Mouse (Mus musculus): ENCODE measurements around the gene Mb21d2.

The Mb21d2 gene

GRCm38 (mm10) chr16:28902620-28903565 lies 26.6 kb downstream of the Mb21d2 start:
- DNase-seq (ENCODE audit: low read depth, low spot score) = no peak

DNA sequence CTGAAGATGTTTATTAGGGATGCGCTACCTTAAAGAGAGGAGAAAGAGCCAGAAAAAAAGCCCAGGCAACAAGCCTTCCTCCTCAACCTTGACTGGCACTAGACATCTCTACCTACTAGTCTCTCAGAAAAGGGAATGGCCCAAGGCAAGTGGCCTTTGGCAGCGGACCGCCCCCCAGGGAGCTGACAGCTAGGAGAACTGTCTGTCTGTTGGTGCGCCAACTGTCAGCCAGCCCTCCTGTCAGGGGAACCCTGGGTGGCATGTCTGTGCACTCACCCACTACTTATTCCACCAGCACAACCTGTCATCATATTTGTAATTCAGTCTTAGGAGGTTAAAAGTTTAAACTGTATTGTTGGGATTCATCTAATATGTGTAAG lies 30.3 kb downstream of the Mb21d2 start:
- DNase-seq (ENCODE audit: low read depth, low spot score) = no peak

DNA sequence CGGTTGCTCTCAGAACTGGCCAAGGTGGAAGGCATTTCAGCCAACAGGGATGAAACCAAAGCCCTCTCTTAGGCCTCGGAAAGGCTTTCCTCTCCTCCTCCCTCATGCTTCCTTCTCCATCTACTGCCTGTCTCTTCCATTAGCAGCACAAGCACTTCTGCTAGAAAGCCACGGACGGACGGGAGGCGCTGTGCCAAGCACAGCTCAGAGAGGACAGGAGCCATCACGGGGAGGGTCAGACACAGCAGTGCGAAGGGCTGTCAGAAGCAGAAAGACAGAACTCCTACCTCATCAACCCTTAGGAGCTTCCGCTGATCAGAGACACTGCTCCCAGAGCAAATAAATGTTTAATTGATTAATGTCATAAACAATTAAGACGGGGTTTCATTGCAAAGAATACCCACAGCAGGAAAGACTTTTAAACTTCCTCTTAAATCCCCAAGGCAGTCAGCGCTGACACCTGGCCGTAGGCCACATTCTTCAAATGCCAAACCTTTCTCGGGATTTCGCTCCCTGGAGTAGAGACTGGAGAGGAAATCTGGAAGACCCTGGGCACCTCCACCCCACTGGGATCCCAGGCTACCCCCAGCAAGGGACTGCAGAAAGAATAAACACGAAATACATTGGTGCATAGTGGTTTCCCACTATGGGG lies 30.8 kb downstream of the Mb21d2 start:
- no peak for DNase-seq (ENCODE audit: low read depth, low spot score)

GRCm38 (mm10) chr16:28896571-28896970 lies 32.9 kb downstream of the Mb21d2 start:
- DNase-seq (ENCODE audit: low read depth, low spot score) = no peak

DNA sequence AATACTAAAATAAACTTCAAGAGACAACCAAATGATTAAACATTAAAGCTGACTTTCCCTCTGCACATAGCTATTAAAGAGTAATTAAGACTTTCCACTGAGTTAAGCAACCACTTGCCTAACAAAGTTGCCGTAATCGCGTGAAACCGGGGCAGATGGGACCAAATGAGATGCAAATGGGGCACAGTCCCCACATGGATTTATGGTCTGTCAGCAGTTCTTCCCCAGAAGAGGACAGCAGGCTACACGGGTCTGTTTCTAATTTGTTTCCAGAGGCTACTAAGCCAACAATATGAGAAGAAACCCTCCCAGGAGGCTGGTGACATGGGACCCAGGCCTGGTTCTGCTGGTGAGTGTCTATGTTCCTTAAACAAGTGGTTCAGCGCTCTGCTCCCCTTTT lies 34.6 kb downstream of the Mb21d2 start:
- DNase-seq (ENCODE audit: low read depth, low spot score) = no peak

DNA sequence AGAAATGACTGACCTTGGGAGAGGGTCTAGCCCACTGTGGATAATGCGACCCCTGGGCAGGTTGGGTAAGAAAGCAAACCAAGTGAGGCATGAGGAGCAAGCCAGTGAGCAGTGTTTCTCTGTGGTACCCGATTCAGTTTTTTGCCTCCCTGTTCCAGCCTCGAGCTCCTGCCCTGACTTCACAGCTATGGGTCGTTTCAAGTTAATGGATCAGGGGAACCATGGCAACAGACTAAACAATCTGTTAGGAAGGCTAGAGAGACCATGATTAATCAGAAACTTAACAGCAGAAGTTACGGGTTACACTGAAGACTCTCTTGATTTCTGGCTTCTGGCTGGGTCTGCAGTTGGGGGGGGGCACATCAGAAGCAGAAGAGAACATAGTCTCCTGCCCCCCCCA lies 36.2 kb downstream of the Mb21d2 start:
- DNase-seq (ENCODE audit: low read depth, low spot score) = no peak

- DNase-seq (ENCODE audit: low read depth, low spot score) = no peak
Observed at GRCm38 (mm10) chr16:28886201-28886745, 43.2 kb downstream of the Mb21d2 start.

- no peak for DNase-seq (ENCODE audit: low read depth, low spot score)
Observed at GRCm38 (mm10) chr16:28885474-28885873, 44.0 kb downstream of the Mb21d2 start.

- no peak for DNase-seq (ENCODE audit: low read depth, low spot score)
Observed at GRCm38 (mm10) chr16:28884661-28885060, 44.8 kb downstream of the Mb21d2 start.

DNA sequence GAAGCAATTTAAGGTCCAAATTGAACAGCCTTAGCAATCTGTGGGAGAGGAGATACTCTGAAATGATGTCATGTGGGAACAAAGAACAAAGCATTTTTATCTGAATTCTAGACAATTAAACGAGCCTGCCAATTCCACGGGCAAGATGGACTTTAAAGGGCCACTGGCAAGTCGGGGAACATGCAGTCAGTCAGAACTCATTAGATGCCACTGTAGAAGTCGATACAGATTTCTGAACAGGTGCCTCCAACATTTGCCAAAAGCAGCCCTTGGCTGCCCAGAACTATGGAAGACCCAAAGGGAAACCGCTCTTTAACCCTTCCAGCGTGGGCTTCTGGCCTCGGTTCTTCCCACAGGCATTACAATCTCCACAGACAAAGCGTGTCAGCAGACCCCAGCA lies 45.8 kb downstream of the Mb21d2 start:
- no peak for DNase-seq (ENCODE audit: low read depth, low spot score)

DNA sequence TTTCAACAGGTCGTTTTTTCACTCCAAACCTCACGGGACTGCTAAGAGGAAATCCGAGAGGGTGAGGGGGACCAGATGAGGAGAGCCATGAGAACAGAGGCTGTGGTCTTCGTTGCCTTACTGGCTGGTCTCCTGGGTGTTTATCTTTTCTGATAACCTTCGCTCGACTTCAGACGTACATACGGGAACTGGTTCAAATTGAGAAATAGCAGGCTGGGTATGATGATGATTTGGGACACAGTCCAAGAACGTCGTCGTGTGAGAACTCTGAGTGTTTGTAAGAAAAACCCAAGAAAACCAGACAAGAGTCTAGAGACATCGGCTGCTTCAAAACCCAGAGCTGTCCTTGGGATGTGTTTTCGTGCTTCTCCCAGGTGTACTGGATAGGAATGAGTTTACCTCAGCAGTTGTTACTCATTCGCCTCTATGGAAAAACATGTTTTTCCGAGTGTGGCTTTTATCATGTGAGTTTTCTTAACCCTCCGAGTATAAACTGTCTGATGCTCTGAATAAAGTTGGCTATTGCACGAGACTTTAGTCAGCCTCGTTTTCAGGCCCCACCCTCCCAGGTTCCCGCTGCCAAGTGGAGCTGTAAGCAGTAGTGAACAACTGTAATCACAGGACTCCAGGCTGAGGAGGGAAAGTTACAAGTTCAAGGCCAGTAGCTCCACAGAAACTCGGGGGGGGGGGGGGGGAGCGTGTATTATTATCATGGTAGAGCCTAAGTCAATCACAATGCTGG lies 46.6 kb downstream of the Mb21d2 start:
- no peak for DNase-seq (ENCODE audit: low read depth, low spot score)

DNA sequence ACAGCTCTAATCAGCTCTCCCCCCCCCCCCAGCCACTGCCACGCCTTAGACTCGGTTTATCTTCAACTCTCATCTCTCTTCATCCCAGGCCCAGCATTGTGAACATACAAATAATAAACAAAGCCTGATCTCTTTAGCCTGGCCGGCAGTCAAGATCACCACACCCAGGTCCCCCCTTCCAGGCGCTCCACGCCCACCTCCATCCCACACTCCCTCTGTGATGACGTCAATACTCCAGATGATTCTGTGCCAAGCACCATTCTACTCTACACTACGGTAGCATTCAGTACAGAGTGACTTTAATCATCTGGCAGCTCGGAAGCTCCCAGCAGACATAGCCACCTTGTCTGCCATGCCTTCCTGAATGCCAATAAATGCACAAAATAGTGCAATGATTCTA lies 47.7 kb downstream of the Mb21d2 start:
- DNase-seq (ENCODE audit: low read depth, low spot score) = no peak

DNA sequence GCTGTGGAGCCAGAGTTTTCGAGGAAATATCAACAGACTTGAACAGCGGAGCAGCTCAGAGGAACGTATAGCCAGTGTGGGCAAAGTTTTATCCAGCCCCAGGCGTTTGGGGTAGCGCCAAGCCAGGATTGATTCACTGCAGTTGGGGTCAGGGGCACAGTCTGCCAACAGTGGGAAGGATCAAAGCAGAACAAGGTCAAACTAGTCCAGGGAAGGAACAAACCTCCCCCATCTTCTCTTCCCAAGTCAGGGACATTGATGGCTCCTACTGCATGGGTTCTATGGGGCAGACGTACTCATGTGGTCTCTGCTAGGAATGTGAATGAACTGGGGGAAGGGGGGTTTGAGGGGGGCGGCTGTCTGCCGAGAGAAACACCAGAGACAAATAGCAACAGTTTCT lies 48.7 kb downstream of the Mb21d2 start:
- no peak for DNase-seq (ENCODE audit: low read depth, low spot score)

DNA sequence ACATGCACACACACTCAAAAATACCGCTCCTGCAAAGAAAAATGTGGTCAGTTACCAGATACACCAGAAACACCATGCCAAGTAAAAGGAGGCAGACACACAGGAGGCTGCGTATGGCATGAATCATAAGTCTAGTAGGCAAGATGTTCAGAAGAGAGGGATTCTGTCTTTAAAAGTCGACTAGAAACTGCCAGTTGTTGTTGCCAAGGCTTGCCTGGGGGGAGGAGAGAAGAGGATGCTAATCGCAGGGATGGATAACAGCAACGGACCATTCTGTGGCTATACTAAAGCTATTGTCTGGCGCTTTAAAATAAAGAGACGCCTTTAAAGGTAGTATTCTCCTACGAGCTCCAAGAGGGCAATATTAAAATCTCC lies 49.2 kb downstream of the Mb21d2 start:
- DNase-seq (ENCODE audit: low read depth, low spot score) = no peak

- DNase-seq (ENCODE audit: low read depth, low spot score) = no peak
Observed at GRCm38 (mm10) chr16:28879636-28880306, 49.7 kb downstream of the Mb21d2 start.

DNA sequence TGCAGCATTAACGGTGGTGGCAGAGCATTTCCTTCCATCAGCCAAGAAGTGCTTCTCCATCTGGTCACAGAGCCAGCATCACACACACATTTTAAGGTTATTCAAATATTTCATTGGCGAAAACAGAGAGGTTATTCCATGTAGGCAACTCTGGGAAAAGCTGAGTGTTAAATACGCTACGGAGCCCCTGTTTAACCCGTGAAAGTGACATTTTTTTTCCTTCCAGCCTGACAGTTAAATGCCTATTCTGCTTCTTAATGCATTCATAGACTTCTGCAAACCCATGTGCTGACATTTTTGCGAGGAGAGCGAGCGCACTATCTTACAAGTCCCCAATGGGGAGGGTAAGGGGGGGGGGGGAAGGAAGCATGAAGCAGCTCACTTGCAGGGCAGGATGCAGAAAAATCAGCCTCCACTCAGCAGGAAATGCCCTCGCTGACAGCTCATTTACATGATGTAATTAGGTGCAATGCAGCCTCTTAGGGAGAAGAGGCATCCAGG lies 52.3 kb downstream of the Mb21d2 start:
- DNase-seq (ENCODE audit: low read depth, low spot score) = no peak

DNA sequence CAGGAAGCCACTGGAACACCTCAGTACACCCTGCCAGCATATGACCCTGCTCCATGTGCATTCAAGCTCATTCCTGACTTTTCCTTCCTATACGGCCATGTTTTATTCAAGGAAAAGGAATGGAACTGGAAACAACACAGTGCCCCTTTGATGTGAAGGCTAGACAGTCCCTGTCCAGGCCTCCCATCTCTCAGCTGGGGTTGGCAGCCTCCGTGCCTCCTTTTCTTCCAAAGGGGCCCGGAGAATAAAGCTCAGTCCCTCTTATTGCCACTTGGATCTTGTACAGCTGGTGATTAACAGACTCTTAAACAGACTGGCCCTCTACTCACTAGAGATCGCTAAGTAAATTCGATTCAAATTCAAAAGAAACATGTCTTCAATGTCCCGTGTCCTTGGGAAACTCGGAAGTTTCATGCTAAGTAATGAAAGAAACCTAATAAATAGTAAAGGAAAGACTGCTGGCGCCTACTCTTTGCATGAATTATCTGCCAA lies 56.0 kb downstream of the Mb21d2 start:
- no peak for DNase-seq (ENCODE audit: low read depth, low spot score)

DNA sequence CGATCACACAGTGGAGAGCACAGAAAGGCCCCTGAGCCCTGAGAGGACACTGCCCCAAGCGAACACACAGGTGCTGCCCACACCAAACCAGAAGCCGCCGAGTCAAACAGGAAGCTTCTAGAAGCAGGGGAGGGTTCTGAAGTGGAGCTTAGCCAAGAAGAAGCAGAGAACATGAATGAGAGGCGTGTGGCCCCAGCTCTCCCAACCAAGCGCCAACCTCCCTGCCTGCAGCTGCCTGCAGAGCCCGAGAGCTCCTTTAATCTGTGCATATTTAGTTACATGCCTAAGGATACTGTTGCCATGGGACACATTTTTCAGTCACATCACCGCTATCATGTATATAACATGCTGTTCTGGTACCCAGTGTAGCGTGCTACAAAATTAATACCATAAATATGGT lies 58.6 kb downstream of the Mb21d2 start:
- no peak for DNase-seq (ENCODE audit: low read depth, low spot score)

- DNase-seq (ENCODE audit: low read depth, low spot score) = no peak
Observed at GRCm38 (mm10) chr16:28870456-28870855, 59.0 kb downstream of the Mb21d2 start.

- DNase-seq (ENCODE audit: low read depth, low spot score) = no peak
Observed at GRCm38 (mm10) chr16:28868864-28869263, 60.6 kb downstream of the Mb21d2 start.

- DNase-seq (ENCODE audit: low read depth, low spot score) = no peak
Observed at GRCm38 (mm10) chr16:28866584-28867295, 62.7 kb downstream of the Mb21d2 start.

All from A20 (cell line).